Mouse (Mus musculus) testis, adult 2 months (tissue): ENCODE data around the gene Nrgn.

ENCODE experiments used
- CTCF ChIP-seq: fragments of 200-500 bp; IDR thresholded peaks from 2 replicates; pipeline ENCODE4 v1.5.1; 2012; ENCODE audit warnings: low read depth, mild to moderate bottlenecking, inconsistent platforms, low read length, moderate library complexity; ENCODE audit not compliant: control insufficient read depth, insufficient read depth, insufficient replicate concordance
- POLR2A ChIP-seq: fragments of 200-500 bp; IDR thresholded peaks from 2 replicates; pipeline ENCODE4 v1.6.1; 2012; ENCODE audit warnings: low read depth, mild to moderate bottlenecking, inconsistent platforms, low read length, moderate library complexity; ENCODE audit not compliant: control insufficient read depth

DNA sequence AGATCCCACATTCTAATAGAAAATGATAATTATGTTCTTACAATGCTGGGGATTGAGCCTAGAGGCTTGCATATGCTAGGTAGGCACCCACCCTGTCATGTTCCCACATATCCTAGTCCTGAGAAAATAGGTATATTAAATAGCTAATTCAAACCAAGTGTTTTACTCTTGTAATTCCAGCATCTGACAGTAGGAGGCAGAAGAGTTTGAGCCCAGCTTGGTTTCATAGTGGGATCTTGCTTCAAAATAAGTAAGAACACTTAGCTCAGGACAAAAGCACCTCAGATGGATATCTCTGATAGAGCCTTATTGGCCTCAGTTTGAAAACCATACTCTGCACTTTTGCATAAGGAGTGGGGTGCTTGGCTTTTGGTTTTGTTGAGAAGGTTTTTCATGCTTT is 48.4 kb downstream of the Nrgn start:
- TF ChIP-seq POLR2A (no peak), CTCF (no peak)
